27 mouse cellular contexts compared by ENCODE assay signal in genomic region chr1:133018580-133018979, GRCm38 (mm10). TPM values are rescaled to one million over a fixed set of nuclear protein-coding genes. Genes with fewer than 3 reads are reported as not detected.
DNase-seq lines count a peak whose midpoint lies in the region; ATAC-seq and TF ChIP-seq lines count a peak whose summit lies in the region.
"Had no signal": no experiment of that assay in that cellular context is flagged by ENCODE, and none has a peak within 500 bp of the region (broad histone marks: within the 10 kb centered on the region; RNA-seq: fewer than 3 reads in every experiment).

No protein-coding gene starts in this region.

- DNase-seq in 3T3-L1 (ENCODE audit: low read depth, low spot score) (peak; percentile 33), CH12.LX (ENCODE audit: extremely low read depth) (no peak), ES-E14 (ENCODE audit: low read depth, low spot score) (no peak)
- DNase-seq in heart, postnatal 36 days = no peak
- DNase-seq in embryonic facial prominence, embryonic 10.5 days (ENCODE audit: low spot score) = no peak
- DNase-seq: adrenal gland, postnatal 10 days; adrenal gland, postnatal 36 days; cerebellum, adult 18-20 months; cerebellum, adult 9-10 months; cerebellum, postnatal 14 days; gastrocnemius, postnatal 25 days; heart, adult 18-20 months; heart, postnatal 10 days; heart, postnatal 4 days; kidney, adult 11 months had no signal

- H3K4me3 ChIP-seq in CH12.LX (replicated peaks in 1 of 3; ENCODE audit: low read depth in 2 of 3, low read length in 2 of 3, poor library complexity in 1 of 3) (peak overlapping the region; percentile 34 to 53 (median 52)), ES-E14 (ENCODE audit: insufficient read depth in 1 of 2, low read depth in 1 of 2, low read length in 2 of 2, poor library complexity in 1 of 2, severe bottlenecking in 1 of 2) (peak overlapping the region; percentile 50 to 70)
- no peak overlapping the region for H3K4me3 ChIP-seq in intestine, embryonic 16.5 days (ENCODE audit: low read length)
- H3K4me3 ChIP-seq in embryonic facial prominence, embryonic 10.5 days = no peak overlapping the region
- H3K4me3 ChIP-seq: embryonic facial prominence, embryonic 12.5 days; embryonic facial prominence, embryonic 15.5 days; erythroblast, embryonic 14.5 days; forebrain, embryonic 12.5 days; forebrain, embryonic 15.5 days; heart, embryonic 12.5 days; heart, embryonic 15.5 days had no signal

- intact Hi-C loops in heart, postnatal 36 days (cut with DNase I) = no loop called here

- H3K79me2 ChIP-seq in CH12.LX (replicated peaks; ENCODE audit: control insufficient read depth, extremely low read depth, insufficient read depth, poor library complexity, severe bottlenecking) = peaks cover 75% of the 10 kb centered on the region

- H3K36me3 ChIP-seq in CH12.LX (replicated peaks in 1 of 2; ENCODE audit: control insufficient read depth in 1 of 2, insufficient read depth in 1 of 2, low read length in 1 of 2) (peaks cover 29 to 47% of the 10 kb centered on the region in 2 experiments), ES-E14 (ENCODE audit: control insufficient read depth, insufficient read depth, low read length, poor library complexity, severe bottlenecking) (peaks cover 12% of the 10 kb centered on the region)
- no peaks in the 10 kb centered on the region for H3K36me3 ChIP-seq in intestine, embryonic 16.5 days (ENCODE audit: control insufficient read depth, insufficient read depth, low read length)
- H3K36me3 ChIP-seq in embryonic facial prominence, embryonic 10.5 days (replicated peaks) = peaks cover 71% of the 10 kb centered on the region

- ATAC-seq in intestine, embryonic 16.5 days = no peak
- ATAC-seq: forebrain, embryonic 15.5 days; hindbrain, postnatal 0 days; Patski had no signal

- WGBS in intestine, embryonic 16.5 days = 87% methylated on average over 2 of the region's 2 CpGs
- 74% methylated on average over 2 of the region's 2 CpGs for WGBS in embryonic facial prominence, embryonic 10.5 days

- no peak for TF ChIP-seq RAD21 in CH12.LX (IDR thresholded peaks at IDR 0.05; ENCODE audit: low read depth, low read length)

- H3K27me3 ChIP-seq in CH12.LX (replicated peaks) = no peaks in the 10 kb centered on the region
- no peaks in the 10 kb centered on the region for H3K27me3 ChIP-seq in intestine, embryonic 16.5 days (replicated peaks; ENCODE audit: control insufficient read depth, insufficient read depth, low read length)
- no peaks in the 10 kb centered on the region for H3K27me3 ChIP-seq in embryonic facial prominence, embryonic 10.5 days (replicated peaks; ENCODE audit: low read depth, poor library complexity, severe bottlenecking)
- H3K27me3 ChIP-seq: embryonic facial prominence, embryonic 12.5 days; embryonic facial prominence, embryonic 15.5 days; forebrain, embryonic 12.5 days; forebrain, embryonic 15.5 days; heart, embryonic 12.5 days; heart, embryonic 15.5 days; Patski had no signal

- H3K4me2 ChIP-seq in CH12.LX (ENCODE audit: insufficient read depth, low read depth, poor library complexity, severe bottlenecking) = peak overlapping the region; percentile 90
- H3K4me2 ChIP-seq in intestine, embryonic 16.5 days (ENCODE audit: low read depth, low read length) = no peak overlapping the region
- H3K4me2 ChIP-seq: embryonic facial prominence, embryonic 12.5 days; embryonic facial prominence, embryonic 15.5 days; forebrain, embryonic 12.5 days; forebrain, embryonic 15.5 days; heart, embryonic 12.5 days; heart, embryonic 15.5 days; hindbrain, embryonic 14.5 days had no signal

- peak overlapping the region; percentile 64 for H3K9ac ChIP-seq in CH12.LX (ENCODE audit: insufficient read depth, low read depth)
- H3K9ac ChIP-seq in ES-E14 (ENCODE audit: insufficient read depth, low read depth, low read length, poor library complexity, severe bottlenecking) = peak overlapping the region; percentile 68; the same call in 1 of the 2 replicates
- no peak overlapping the region for H3K9ac ChIP-seq in intestine, embryonic 16.5 days (ENCODE audit: low read depth, low read length)
- H3K9ac ChIP-seq: embryonic facial prominence, embryonic 12.5 days; embryonic facial prominence, embryonic 15.5 days; forebrain, embryonic 12.5 days; forebrain, embryonic 15.5 days; heart, embryonic 12.5 days; heart, embryonic 15.5 days; hindbrain, embryonic 14.5 days had no signal

- H3K4me1 ChIP-seq in CH12.LX (ENCODE audit: control insufficient read depth in 1 of 2, insufficient read depth in 2 of 2) (peaks cover 4 to 37% of the 10 kb centered on the region in 2 experiments; a peak in 3 of 4 replicates), ES-E14 (ENCODE audit: control insufficient read depth in 2 of 2, insufficient read depth in 2 of 2, low read length in 2 of 2, poor library complexity in 1 of 2) (peaks cover 0 to 5% of the 10 kb centered on the region in 2 experiments; a peak in 1 of 4 replicates)
- no peaks in the 10 kb centered on the region for H3K4me1 ChIP-seq in intestine, embryonic 16.5 days (ENCODE audit: control insufficient read depth, insufficient read depth, low read length)
- H3K4me1 ChIP-seq in embryonic facial prominence, embryonic 10.5 days = peaks cover 5% of the 10 kb centered on the region; the same call in 1 of the 2 replicates
- H3K4me1 ChIP-seq: forebrain, embryonic 15.5 days had no signal

- TF ChIP-seq EP300 in CH12.LX (IDR thresholded peaks at IDR 0.05; ENCODE audit: low read length) = no peak

- dilution Hi-C loops in CH12.LX (cut with MboI; ENCODE audit: extremely low pct_ligation_motif_present, extremely low pct_unique_long_range_greater_than_20kb, low sequenced_read_pairs) = no loop called here

- peaks cover 3% of the 10 kb centered on the region for H3K9me3 ChIP-seq in CH12.LX (replicated peaks; ENCODE audit: low read length)
- H3K9me3 ChIP-seq in ES-E14 (ENCODE audit: control insufficient read depth, insufficient read depth, low read depth, low read length) = no peaks in the 10 kb centered on the region
- H3K9me3 ChIP-seq in intestine, embryonic 16.5 days (ENCODE audit: control insufficient read depth, low read length) = no peaks in the 10 kb centered on the region
- H3K9me3 ChIP-seq in embryonic facial prominence, embryonic 10.5 days = no peaks in the 10 kb centered on the region
- H3K9me3 ChIP-seq: embryonic facial prominence, embryonic 12.5 days; embryonic facial prominence, embryonic 15.5 days; forebrain, embryonic 12.5 days; forebrain, embryonic 15.5 days; G1E; heart, embryonic 12.5 days; heart, embryonic 15.5 days had no signal

- in situ Hi-C loops in CH12.LX (cut with MboI; ENCODE audit: low pct_ligation_motif_present, low pct_unique_long_range_greater_than_20kb, low sequenced_read_pairs) = no loop called here
- in situ Hi-C loops in ES-E14 (cut with MboI; ENCODE audit: low sequenced_read_pairs in 2 of 2, unreplicated experiment in 2 of 2) = no loop called here

- no peak for TF ChIP-seq POLR2A in CH12.LX (IDR thresholded peaks at IDR 0.05; ENCODE audit: low read depth, low read length)

- H3K27ac ChIP-seq in CH12.LX (ENCODE audit: insufficient read depth, low read depth) (peak overlapping the region; percentile 98), ES-E14 (ENCODE audit: insufficient read depth, low read depth, low read length, poor library complexity, severe bottlenecking) (peak overlapping the region; percentile 99; the same call in 1 of the 2 replicates)
- no peak overlapping the region for H3K27ac ChIP-seq in intestine, embryonic 16.5 days (ENCODE audit: low read length)
- H3K27ac ChIP-seq in embryonic facial prominence, embryonic 10.5 days (replicated peaks) = no peak overlapping the region
- H3K27ac ChIP-seq: embryonic facial prominence, embryonic 15.5 days; forebrain, embryonic 12.5 days; forebrain, embryonic 15.5 days; heart, embryonic 15.5 days; hindbrain, embryonic 14.5 days; hindbrain, postnatal 0 days had no signal

- no peak for TF ChIP-seq CTCF in CH12.LX (conservative IDR thresholded peaks at IDR 0.05 in 1 of 2, IDR thresholded peaks at IDR 0.05 in 1 of 2; ENCODE audit: low read depth in 2 of 2, low read length in 2 of 2)

TF ChIP-seq in CH12.LX, 34 proteins besides CTCF, POLR2A, EP300 and RAD21:
- TF ChIP-seq SIN3A (IDR thresholded peaks at IDR 0.05; ENCODE audit: low read length) (peak; percentile 21; the same call in 1 of the 2 replicates), IRF4 (IDR thresholded peaks at IDR 0.05; ENCODE audit: low read depth, low read length) (0 out of 2 replicates have a peak, but pooled peaks have one; percentile 5), GABPA (IDR thresholded peaks at IDR 0.05; ENCODE audit: insufficient replicate concordance, low read depth, low read length) (no peak), JUND (conservative IDR thresholded peaks at IDR 0.05; ENCODE audit: low read depth, low read length) (peak; percentile 67), JUN (IDR thresholded peaks at IDR 0.05; ENCODE audit: insufficient read depth, low read depth, low read length) (peak; percentile 36)

TF ChIP-seq in ES-E14, 5 proteins besides CTCF, POLR2A, EP300 and RAD21:
- no peak for TF ChIP-seq HCFC1 (IDR thresholded peaks at IDR 0.05; ENCODE audit: borderline replicate concordance, insufficient read depth, low read length)

RNA-seq across cellular contexts. Expression of gene Mdm4, which starts 11.8 kb away (rescaled TPM):
- 84.5 and 107 TPM in 2 replicates for total RNA-seq in CH12.LX (2012; rRNA removed)
- 66.5 and 68.3 TPM in 2 replicates for total RNA-seq in CH12.LX (2014; rRNA removed)
- 78.9 and 79.0 TPM in 2 replicates for polyA plus RNA-seq in CH12.LX (2012; ENCODE audit: insufficient read length, low read depth)
- 136 and 254 TPM in 2 replicates for total RNA-seq in ES-E14 (2012; rRNA removed)
- total RNA-seq in heart, postnatal 36 days (2021) = 10 to 100 TPM; 25.3 to 29.9 TPM
- polyA plus RNA-seq in intestine, embryonic 16.5 days (2015; fragmentation: Nextera tagmentation; extraction: Ambion mirVana) = 19.1 and 24.1 TPM in 2 replicates
- polyA plus RNA-seq in embryonic facial prominence, embryonic 10.5 days (2016; fragmentation: Nextera tagmentation; extraction: Ambion mirVana) = 37.7 and 41.4 TPM in 2 replicates

RNA-seq across cellular contexts. Expression of gene Pik3c2b, which starts 26.9 kb away (rescaled TPM):
- total RNA-seq in CH12.LX (2012; rRNA removed) = 15.9 and 16.5 TPM in 2 replicates
- 7.2 and 8.7 TPM in 2 replicates for total RNA-seq in CH12.LX (2014; rRNA removed)
- polyA plus RNA-seq in CH12.LX (2012; ENCODE audit: insufficient read length, low read depth) = 9.2 and 12.0 TPM in 2 replicates
- 3.1 and 4.7 TPM in 2 replicates for total RNA-seq in ES-E14 (2012; rRNA removed)
- 10 to 100 TPM; 17.9 to 20.4 TPM for total RNA-seq in heart, postnatal 36 days (2021)
- polyA plus RNA-seq in intestine, embryonic 16.5 days (2015; fragmentation: Nextera tagmentation; extraction: Ambion mirVana) = 5.2 and 5.3 TPM in 2 replicates
- polyA plus RNA-seq in embryonic facial prominence, embryonic 10.5 days (2016; fragmentation: Nextera tagmentation; extraction: Ambion mirVana) = 8.6 and 10.5 TPM in 2 replicates
- polyA plus RNA-seq: G1E had no signal

Comparison
In these comparisons a context has a peak if more than half of its experiments do, and no peak if none do; other contexts are left out.
1. H3K27ac ChIP-seq: peak in CH12.LX (single experiment) and ES-E14 (single experiment); none in intestine, embryonic 16.5 days (single experiment) and embryonic facial prominence, embryonic 10.5 days (single experiment).
2. H3K4me3 ChIP-seq: peak in CH12.LX (3 of 3) and ES-E14 (2 of 2); none in intestine, embryonic 16.5 days (single experiment) and embryonic facial prominence, embryonic 10.5 days (single experiment).